Mouse (Mus musculus) liver, embryonic 16.5 days (tissue): ENCODE results near the gene Stxbp5. TPM values are rescaled to one million over a fixed set of nuclear protein-coding genes. Genes with fewer than 3 reads are reported as not detected.
"Not testable (repeated sequence)": the region's sequence is repeated elsewhere in the genome, so short reads cannot be mapped to it uniquely, and the experiment has no call there.

Source experiments
- ATAC-seq: fragments of 200-750 bp; cut with Nextera tagmentation; 2 replicates; pipeline ENCODE4 v1.8.0; 2017; ENCODE audit warnings: low read depth, mild to moderate bottlenecking, moderate number of reproducible peaks, moderate library complexity
- H3K27ac ChIP-seq: fragments of 300-500 bp; sonication (generic); 2 replicates; pipeline ENCODE4 v1.5.1; 2014; ENCODE audit warnings: mild to moderate bottlenecking, low read length
- H3K27me3 ChIP-seq: fragments of 300-500 bp; sonication (generic); 2 replicates; pipeline ENCODE4 v1.6.1; 2014; ENCODE audit warnings: low read depth, low read length, mixed read lengths; ENCODE audit not compliant: control insufficient read depth, insufficient read depth
- H3K36me3 ChIP-seq: fragments of 300-500 bp; sonication (generic); 2 replicates; pipeline ENCODE4 v1.6.1; 2014; ENCODE audit warnings: mild to moderate bottlenecking; ENCODE audit not compliant: control insufficient read depth, insufficient read depth
- H3K4me1 ChIP-seq: fragments of 300-500 bp; sonication (generic); 2 replicates; pipeline ENCODE4 v1.6.1; 2014; ENCODE audit warnings: low read depth, low read length, mixed read lengths; ENCODE audit not compliant: control insufficient read depth
- H3K4me2 ChIP-seq: fragments of 300-500 bp; sonication (generic); 2 replicates; pipeline ENCODE4 v1.6.1; 2014; ENCODE audit warnings: low read depth, low read length, mixed read lengths
- H3K4me3 ChIP-seq: fragments of 300-500 bp; sonication (generic); 2 replicates; pipeline ENCODE4 v1.5.1; 2014; ENCODE audit warnings: low read depth, mild to moderate bottlenecking, low read length
- H3K9ac ChIP-seq: fragments of 300-500 bp; sonication (generic); 2 replicates; pipeline ENCODE4 v1.6.1; 2014; ENCODE audit warnings: low read depth, low read length
- H3K9me3 ChIP-seq: fragments of 300-500 bp; sonication (generic); replicated peaks from 2 replicates; pipeline ENCODE4 v1.6.1; 2016; ENCODE audit warnings: low read length; ENCODE audit not compliant: control insufficient read depth
- WGBS: fragments of 180-500 bp; shearing (Covaris S2); extraction: QIAGEN DNeasy Blood & Tissue Kit; methylation state at CpG from one replicate; pipeline ENCODE4 v1.1.7; 2014; ENCODE audit not compliant: insufficient replicate concordance; 5-methylcytosine and 5-hydroxymethylcytosine counted together
- polyA plus RNA-seq: library from polyadenylated mRNA; unstranded; fragments of >200 nt; fragmentation: Nextera tagmentation; extraction: Ambion mirVana; gene quantifications from 2 replicates; pipeline ENCODE4 v1.2.1, GENCODE M21; 2015

Stxbp5 gene
- polyA plus RNA-seq, 1 experiment from 2014 or later = 2.2 TPM

DNA sequence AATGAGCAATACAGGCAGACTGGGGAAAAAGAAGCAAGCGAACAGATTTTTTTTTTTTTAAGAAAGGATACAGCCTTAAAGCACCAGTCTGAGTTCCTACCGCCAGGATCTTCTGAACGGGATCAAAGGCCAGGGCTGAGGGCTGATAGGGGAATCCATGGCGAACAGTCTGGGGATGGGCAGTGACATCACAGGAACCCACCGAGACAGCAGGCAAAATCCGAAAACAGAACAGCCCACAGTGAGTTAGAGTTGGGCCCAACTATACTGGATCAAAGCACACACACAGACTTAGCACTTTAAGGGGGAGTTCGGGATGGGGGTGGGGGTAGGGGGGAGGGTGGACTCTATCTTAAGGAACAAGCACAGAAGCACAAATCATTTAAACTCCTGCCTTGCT is 1.8 kb downstream of the Stxbp5 start:
- Histone ChIP-seq H3K4me3 (peak overlapping the region; percentile 86), H3K9me3 (no peaks in the 10 kb centered on the region), H3K36me3 (no peaks in the 10 kb centered on the region; the same call in 1 of the 2 replicates), H3K4me2 (peak overlapping the region; percentile 95), H3K27me3 (no peaks in the 10 kb centered on the region), H3K9ac (peak overlapping the region; percentile 5; the same call in 1 of the 2 replicates), H3K27ac (no peak overlapping the region), H3K4me1 (peaks cover 11% of the 10 kb centered on the region)
- no peak for ATAC-seq
- 18% methylated on average over 7 of the region's 7 CpGs for WGBS

DNA sequence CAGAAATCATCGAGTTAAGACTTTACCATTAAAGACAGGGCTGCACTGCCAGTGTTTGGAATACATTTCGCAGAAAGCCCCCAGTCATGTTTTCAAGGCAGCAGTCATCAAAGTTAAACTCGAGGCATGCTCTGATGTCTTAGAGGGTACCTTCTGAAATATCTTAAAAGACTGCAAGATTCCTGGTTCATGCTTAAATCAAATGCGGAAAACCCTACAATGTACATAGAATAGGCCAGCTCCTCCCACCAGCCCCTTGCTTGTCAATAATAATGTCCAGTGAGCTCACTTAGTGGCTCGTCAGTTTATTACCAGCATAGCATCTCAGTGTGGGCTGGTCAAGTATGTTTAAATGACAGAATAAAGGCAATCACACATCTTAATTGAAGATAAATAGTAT is 3.0 kb downstream of the Stxbp5 start:
- peaks cover 11% of the 10 kb centered on the region for H3K4me1 ChIP-seq
- no peak overlapping the region for H3K4me2 ChIP-seq
- no peak for ATAC-seq
- no peak overlapping the region for H3K9ac ChIP-seq
- H3K27me3 ChIP-seq = no peaks in the 10 kb centered on the region
- no peak overlapping the region for H3K27ac ChIP-seq
- H3K4me3 ChIP-seq = no peak overlapping the region
- H3K36me3 ChIP-seq = no peaks in the 10 kb centered on the region; the same call in none of the 2 replicates
- H3K9me3 ChIP-seq = no peaks in the 10 kb centered on the region
- 69% methylated on average over 5 of the region's 5 CpGs for WGBS

DNA sequence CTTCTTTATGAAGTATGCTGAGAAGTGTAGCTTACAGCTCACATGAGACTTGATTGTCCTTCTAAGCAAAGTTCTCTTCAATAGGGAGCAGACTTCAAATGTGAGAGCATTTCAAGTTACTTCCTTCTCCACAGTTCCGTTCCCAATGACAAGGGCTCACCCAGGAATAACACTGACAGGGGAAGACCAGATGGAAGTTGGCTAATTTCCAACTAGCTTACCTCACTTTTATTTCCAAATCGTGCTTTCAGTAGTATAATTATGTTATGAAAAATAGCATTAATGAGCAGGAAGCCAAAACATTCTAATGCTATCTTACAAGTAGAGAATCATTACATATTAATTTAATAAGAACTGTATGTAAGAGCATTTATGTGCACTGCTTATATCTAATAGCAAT is 7.3 kb downstream of the Stxbp5 start:
- no peaks in the 10 kb centered on the region for H3K9me3 ChIP-seq
- no peaks in the 10 kb centered on the region for H3K4me1 ChIP-seq
- no peak overlapping the region for H3K4me3 ChIP-seq
- 51% methylated on average over 2 of the region's 2 CpGs for WGBS
- H3K27me3 ChIP-seq = no peaks in the 10 kb centered on the region
- H3K9ac ChIP-seq = no peak overlapping the region
- H3K27ac ChIP-seq = no peak overlapping the region
- H3K4me2 ChIP-seq = no peak overlapping the region
- no peak for ATAC-seq
- no peaks in the 10 kb centered on the region; the same call in none of the 2 replicates for H3K36me3 ChIP-seq

DNA sequence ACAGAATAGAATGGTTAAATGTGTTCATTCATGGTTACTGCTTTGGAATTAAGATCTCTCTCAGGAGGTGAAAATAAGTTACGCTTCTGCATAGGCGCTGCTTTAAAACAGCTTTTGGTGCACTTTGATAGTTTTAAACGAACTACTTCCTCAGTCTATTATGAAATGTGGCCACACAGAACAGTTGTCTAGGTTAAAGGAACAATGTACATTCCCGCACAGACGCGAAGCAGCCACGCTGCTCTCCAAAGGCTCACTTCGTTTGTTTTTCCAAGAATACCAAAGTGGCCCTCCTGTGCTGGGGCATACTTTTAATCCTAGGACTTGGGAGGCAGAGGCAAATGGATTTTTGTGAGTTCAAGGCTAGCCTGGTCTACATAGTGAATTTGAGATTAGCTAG is 11.2 kb downstream of the Stxbp5 start:
- WGBS = 57% methylated on average over 8 of the region's 8 CpGs
- H3K9ac ChIP-seq = no peak overlapping the region
- no peaks in the 10 kb centered on the region for H3K4me1 ChIP-seq
- no peak for ATAC-seq
- no peaks in the 10 kb centered on the region for H3K27me3 ChIP-seq
- H3K9me3 ChIP-seq = no peaks in the 10 kb centered on the region
- H3K36me3 ChIP-seq = no peaks in the 10 kb centered on the region; the same call in none of the 2 replicates
- no peak overlapping the region for H3K27ac ChIP-seq
- no peak overlapping the region for H3K4me2 ChIP-seq
- no peak overlapping the region for H3K4me3 ChIP-seq

GRCm38 (mm10) chr10:9888655-9889054 is 12.2 kb downstream of the Stxbp5 start:
- Histone ChIP-seq H3K36me3 (no peaks in the 10 kb centered on the region; the same call in 1 of the 2 replicates), H3K9me3 (no peaks in the 10 kb centered on the region), H3K4me1 (no peaks in the 10 kb centered on the region), H3K27ac (no peak overlapping the region), H3K9ac (no peak overlapping the region), H3K4me3 (no peak overlapping the region), H3K4me2 (no peak overlapping the region), H3K27me3 (no peaks in the 10 kb centered on the region)
- no peak for ATAC-seq
- 62% methylated on average over 4 of the region's 4 CpGs for WGBS

GRCm38 (mm10) chr10:9881781-9882320 is 19.0 kb downstream of the Stxbp5 start:
- H3K27ac ChIP-seq, H3K4me1 ChIP-seq, H3K9ac ChIP-seq, H3K27me3 ChIP-seq, H3K4me3 ChIP-seq, ATAC-seq, H3K4me2 ChIP-seq, H3K36me3 ChIP-seq, H3K9me3 ChIP-seq: not testable (repeated sequence)
- WGBS = 54% methylated on average over 5 of the region's 5 CpGs

GRCm38 (mm10) chr10:9880070-9880728 is 20.7 kb downstream of the Stxbp5 start:
- Histone ChIP-seq H3K4me3 (no peak overlapping the region), H3K27ac (no peak overlapping the region), H3K9me3 (no peaks in the 10 kb centered on the region), H3K9ac (no peak overlapping the region), H3K27me3 (no peaks in the 10 kb centered on the region), H3K4me1 (no peaks in the 10 kb centered on the region), H3K4me2 (no peak overlapping the region), H3K36me3 (no peaks in the 10 kb centered on the region)
- 36% methylated on average over 6 of the region's 6 CpGs for WGBS
- 0 out of 2 replicates have a peak, but pooled peaks have one; percentile 16 for ATAC-seq

GRCm38 (mm10) chr10:9878821-9879489 is 21.9 kb downstream of the Stxbp5 start:
- Histone ChIP-seq H3K27me3 (no peaks in the 10 kb centered on the region), H3K4me2 (no peak overlapping the region), H3K4me3 (no peak overlapping the region), H3K9ac (no peak overlapping the region), H3K4me1 (no peaks in the 10 kb centered on the region), H3K36me3 (no peaks in the 10 kb centered on the region), H3K27ac (no peak overlapping the region), H3K9me3 (no peaks in the 10 kb centered on the region)
- WGBS = 70% methylated on average over 6 of the region's 6 CpGs
- no peak for ATAC-seq

DNA sequence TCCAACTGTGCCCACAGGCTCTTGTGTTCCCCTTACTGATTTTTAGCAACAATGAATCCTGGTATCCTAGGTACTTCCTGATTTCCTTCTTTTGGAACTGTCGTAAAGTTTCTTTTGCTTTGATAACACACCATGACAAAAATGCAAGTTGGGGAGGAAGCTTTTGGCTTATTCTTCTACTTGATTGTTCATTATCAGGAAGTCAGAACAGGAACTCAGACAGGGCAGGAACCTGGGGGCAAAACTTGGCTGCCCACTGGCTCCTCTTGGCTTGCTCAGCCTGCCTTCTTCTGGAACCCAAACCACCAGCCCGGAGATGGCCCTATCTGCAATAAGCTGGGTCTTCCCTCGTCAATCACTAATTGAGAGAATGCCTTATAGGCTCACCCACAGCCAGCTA is 25.0 kb downstream of the Stxbp5 start:
- Histone ChIP-seq H3K27me3 (no peaks in the 10 kb centered on the region), H3K9me3 (no peaks in the 10 kb centered on the region), H3K27ac (no peak overlapping the region), H3K4me1 (no peaks in the 10 kb centered on the region), H3K4me2 (no peak overlapping the region), H3K9ac (no peak overlapping the region), H3K4me3 (no peak overlapping the region), H3K36me3 (no peaks in the 10 kb centered on the region)
- no peak for ATAC-seq
- WGBS = 31% methylated on average over 3 of the region's 3 CpGs
